Mouse (Mus musculus): ENCODE measurements around the gene Cryba2. TPM values are rescaled to one million over a fixed set of nuclear protein-coding genes. Genes with fewer than 3 reads are reported as not detected.
A peak's percentile ranks its signal among the peaks of the same experiment; 100 is the strongest.

Gene Cryba2
- polyA plus RNA-seq, 1 experiment, result 1.1 TPM

- H3K27ac ChIP-seq (ENCODE audit: insufficient read depth, low read depth, low read length), result no peak overlapping the region
- peaks cover 3% of the 10 kb centered on the region for H3K4me1 ChIP-seq (ENCODE audit: control insufficient read depth, insufficient read depth, insufficient read length, low read length)
- WGBS, result 3% methylated on average over 57 of the region's 57 CpGs
- no peaks in the 10 kb centered on the region for H3K36me3 ChIP-seq (ENCODE audit: control insufficient read depth, insufficient read depth, low read length)
- H3K27me3 ChIP-seq (ENCODE audit: control insufficient read depth, insufficient read depth, low read length), result peaks cover 61% of the 10 kb centered on the region
- TF ChIP-seq POLR2A (IDR thresholded peaks at IDR 0.05; ENCODE audit: low read depth, low read length) (no peak), CTCF (IDR thresholded peaks at IDR 0.05; ENCODE audit: extremely low read depth, insufficient read length, insufficient replicate concordance, low read depth, low read length) (no peak)
- no peak overlapping the region for H3K4me3 ChIP-seq (ENCODE audit: low read depth, low read length)
These were observed 8.5 kb downstream of the Cryba2 start for GRCm38 (mm10) chr1:74884196-74885141.

- TF ChIP-seq CTCF (IDR thresholded peaks at IDR 0.05; ENCODE audit: extremely low read depth, insufficient read length, insufficient replicate concordance, low read depth, low read length) (no peak), POLR2A (IDR thresholded peaks at IDR 0.05; ENCODE audit: low read depth, low read length) (no peak)
- Histone ChIP-seq H3K27ac (ENCODE audit: insufficient read depth, low read depth, low read length) (no peak overlapping the region), H3K4me1 (ENCODE audit: control insufficient read depth, insufficient read depth, insufficient read length, low read length) (peaks cover 3% of the 10 kb centered on the region), H3K27me3 (ENCODE audit: control insufficient read depth, insufficient read depth, low read length) (peaks cover 61% of the 10 kb centered on the region), H3K4me3 (ENCODE audit: low read depth, low read length) (no peak overlapping the region), H3K36me3 (ENCODE audit: control insufficient read depth, insufficient read depth, low read length) (no peaks in the 10 kb centered on the region)
- WGBS, result 22% methylated on average over 5 of the region's 5 CpGs
These were observed 9.5 kb downstream of the Cryba2 start for GRCm38 (mm10) chr1:74883441-74883840.

- WGBS, result 9% methylated on average over 8 of the region's 8 CpGs
- no peak overlapping the region for H3K4me3 ChIP-seq (ENCODE audit: low read depth, low read length)
- H3K36me3 ChIP-seq (ENCODE audit: control insufficient read depth, insufficient read depth, low read length), result no peaks in the 10 kb centered on the region
- TF ChIP-seq CTCF (IDR thresholded peaks at IDR 0.05; ENCODE audit: extremely low read depth, insufficient read length, insufficient replicate concordance, low read depth, low read length) (no peak), POLR2A (IDR thresholded peaks at IDR 0.05; ENCODE audit: low read depth, low read length) (no peak)
- peaks cover 61% of the 10 kb centered on the region for H3K27me3 ChIP-seq (ENCODE audit: control insufficient read depth, insufficient read depth, low read length)
- peaks cover 3% of the 10 kb centered on the region for H3K4me1 ChIP-seq (ENCODE audit: control insufficient read depth, insufficient read depth, insufficient read length, low read length)
- no peak overlapping the region for H3K27ac ChIP-seq (ENCODE audit: insufficient read depth, low read depth, low read length)
These were observed 10.1 kb downstream of the Cryba2 start for GRCm38 (mm10) chr1:74882828-74883227.

- H3K27me3 ChIP-seq (ENCODE audit: control insufficient read depth, insufficient read depth, low read length), result peaks cover 61% of the 10 kb centered on the region
These were observed 10.7 kb downstream of the Cryba2 start for GRCm38 (mm10) chr1:74882055-74882734.

GRCm38 (mm10) chr1:74880785-74881360, 12.1 kb downstream of the Cryba2 start:
- Histone ChIP-seq H3K4me3 (ENCODE audit: low read depth, low read length) (no peak overlapping the region), H3K4me1 (ENCODE audit: control insufficient read depth, insufficient read depth, insufficient read length, low read length) (peaks cover 3% of the 10 kb centered on the region), H3K36me3 (ENCODE audit: control insufficient read depth, insufficient read depth, low read length) (no peaks in the 10 kb centered on the region), H3K27ac (ENCODE audit: insufficient read depth, low read depth, low read length) (no peak overlapping the region), H3K27me3 (ENCODE audit: control insufficient read depth, insufficient read depth, low read length) (peaks cover 49% of the 10 kb centered on the region)
- 7% methylated on average over 18 of the region's 18 CpGs for WGBS
- TF ChIP-seq CTCF (IDR thresholded peaks at IDR 0.05; ENCODE audit: extremely low read depth, insufficient read length, insufficient replicate concordance, low read depth, low read length), result peak; percentile 91
- TF ChIP-seq POLR2A (IDR thresholded peaks at IDR 0.05; ENCODE audit: low read depth, low read length), result no peak

More at GRCm38 (mm10) chr1:74882055-74882734, 10.7 kb downstream of the Cryba2 start:
- Histone ChIP-seq H3K27ac (ENCODE audit: insufficient read depth, low read depth, low read length) (no peak overlapping the region), H3K36me3 (ENCODE audit: control insufficient read depth, insufficient read depth, low read length) (no peaks in the 10 kb centered on the region), H3K4me3 (ENCODE audit: low read depth, low read length) (peak overlapping the region; percentile 33), H3K4me1 (ENCODE audit: control insufficient read depth, insufficient read depth, insufficient read length, low read length) (peaks cover 3% of the 10 kb centered on the region)
- 1% methylated on average over 73 of the region's 74 CpGs for WGBS
- TF ChIP-seq CTCF (IDR thresholded peaks at IDR 0.05; ENCODE audit: extremely low read depth, insufficient read length, insufficient replicate concordance, low read depth, low read length) (no peak), POLR2A (IDR thresholded peaks at IDR 0.05; ENCODE audit: low read depth, low read length) (no peak)

GRCm38 (mm10) chr1:74877199-74877598, 15.7 kb downstream of the Cryba2 start:
- H3K4me1 ChIP-seq (ENCODE audit: control insufficient read depth, insufficient read depth, insufficient read length, low read length), result no peaks in the 10 kb centered on the region; the same call in none of the 2 replicates
- 43% methylated on average over 3 of the region's 3 CpGs for WGBS
- H3K4me3 ChIP-seq (ENCODE audit: low read depth, low read length), result no peak overlapping the region
- H3K27me3 ChIP-seq (ENCODE audit: control insufficient read depth, insufficient read depth, low read length), result peaks cover 16% of the 10 kb centered on the region
- H3K27ac ChIP-seq (ENCODE audit: insufficient read depth, low read depth, low read length), result no peak overlapping the region
- TF ChIP-seq CTCF (IDR thresholded peaks at IDR 0.05; ENCODE audit: extremely low read depth, insufficient read length, insufficient replicate concordance, low read depth, low read length), result no peak
- TF ChIP-seq POLR2A (IDR thresholded peaks at IDR 0.05; ENCODE audit: low read depth, low read length), result no peak
- no peaks in the 10 kb centered on the region for H3K36me3 ChIP-seq (ENCODE audit: control insufficient read depth, insufficient read depth, low read length)

All from small intestine, adult 2 months (tissue).